Mouse (Mus musculus) gastrocnemius, adult 2 months (tissue): ENCODE measurements around the gene Dtx2. TPM values are rescaled to one million over a fixed set of nuclear protein-coding genes. Genes with fewer than 3 reads are reported as not detected.

Source experiments
- DNase-seq: peaks from one replicate; pipeline ENCODE4 v3.0.0; 2022
- H3K27ac ChIP-seq: fragments of 200-600 bp; 2 replicates; pipeline ENCODE4 v1.8.1; 2022; ENCODE audit warnings: mild to moderate bottlenecking
- H3K4me3 ChIP-seq: fragments of 200-600 bp; 2 replicates; pipeline ENCODE4 v1.8.1; 2022; ENCODE audit warnings: mild to moderate bottlenecking, moderate library complexity
- CTCF ChIP-seq: fragments of 200-600 bp; IDR thresholded peaks from 2 replicates; pipeline ENCODE4 v1.8.1; 2022; ENCODE audit warnings: antibody characterized with exemption, mild to moderate bottlenecking, moderate library complexity
- intact Hi-C: fragments of 180-260 bp; cut with DNase I; formaldehyde crosslinking; loops from one replicate; pipeline ENCODE4 v1.15.1; 2025
- long read RNA-seq, 2 experiments: library from polyadenylated mRNA; stranded (forward); transcript quantifications; one replicate each; pipeline ENCODE4 v2.0.0; 2021
- total RNA-seq, 2 experiments: library from RNA; stranded (reverse); gene quantifications; 2 replicates each; pipeline ENCODE4 v1.2.3; 2021

Gene Dtx2
- total RNA-seq = 1 to 10 TPM; 6.5 to 8.2 TPM
- long read RNA-seq, experiment 1, transcript Dtx2-204 (10 exons, 2,493 nt) = major isoform, 9 of 15 reads
- long read RNA-seq, experiment 1, partial matches to known transcripts = 3 of 15 reads
- long read RNA-seq, experiment 1, other reads (novel, unspliced or antisense) = 0 of 15 reads
- long read RNA-seq, experiment 2, transcript Dtx2-204 (10 exons, 2,493 nt) = major isoform, 5 of 9 reads
- long read RNA-seq, experiment 2, partial matches to known transcripts = 3 of 9 reads
- long read RNA-seq, experiment 2, other reads (novel, unspliced or antisense) = 0 of 9 reads

DNA sequence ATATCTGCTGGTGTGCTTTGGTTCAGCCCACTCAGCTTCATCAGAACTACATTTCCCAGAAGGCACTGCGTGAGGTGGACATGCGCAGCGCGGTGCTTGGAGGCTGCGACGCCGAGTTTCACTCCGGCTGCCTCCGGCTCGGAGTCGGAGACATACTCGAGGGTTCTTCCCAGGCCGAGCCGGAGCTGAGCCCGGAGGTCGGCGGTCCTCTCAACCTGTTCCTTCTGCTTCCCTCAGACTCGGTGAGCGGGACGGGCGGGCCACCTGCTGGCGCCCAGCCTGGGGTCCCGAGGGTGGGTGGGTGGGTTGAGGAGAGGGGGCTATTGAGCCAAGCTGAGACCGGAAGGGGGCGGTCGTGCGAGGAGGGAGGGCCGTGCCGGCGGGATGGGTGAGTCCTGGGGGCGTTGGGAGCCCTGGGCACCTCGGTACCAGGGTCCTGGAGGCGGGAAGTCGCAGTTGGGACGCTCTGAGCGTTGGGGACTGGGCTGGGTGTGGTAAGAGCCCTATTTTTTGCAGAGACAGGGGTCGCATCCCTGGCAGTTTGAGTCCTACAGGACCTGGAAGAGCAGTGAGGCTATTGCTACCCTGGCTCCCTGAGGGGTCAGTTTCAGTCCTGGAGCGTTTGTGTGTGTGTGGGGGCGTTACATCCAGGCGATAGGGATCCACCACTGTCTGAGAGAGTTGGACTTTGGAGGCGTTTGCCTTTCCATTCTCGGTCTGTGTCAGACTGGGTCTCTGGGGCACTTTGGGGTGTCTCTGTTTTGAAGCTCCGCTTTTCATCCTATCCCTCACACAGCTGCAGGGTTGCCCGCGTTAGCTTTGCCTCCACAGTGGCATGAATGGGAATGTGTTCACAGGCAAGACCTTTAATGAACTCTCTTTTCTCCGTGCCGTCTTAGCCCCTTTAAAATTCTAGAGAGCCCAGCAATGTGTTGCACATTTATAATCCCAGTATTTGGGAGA lies at the start of gene Dtx2:
TSS of gene Dtx2 (plus strand) at position 76 of the 963 bp plus-strand sequence.
- peak; percentile 52 for TF ChIP-seq CTCF
- peak within 1 kb of the TSS; percentile 96 for H3K27ac ChIP-seq
- intact Hi-C loops = no loop called here

DNA sequence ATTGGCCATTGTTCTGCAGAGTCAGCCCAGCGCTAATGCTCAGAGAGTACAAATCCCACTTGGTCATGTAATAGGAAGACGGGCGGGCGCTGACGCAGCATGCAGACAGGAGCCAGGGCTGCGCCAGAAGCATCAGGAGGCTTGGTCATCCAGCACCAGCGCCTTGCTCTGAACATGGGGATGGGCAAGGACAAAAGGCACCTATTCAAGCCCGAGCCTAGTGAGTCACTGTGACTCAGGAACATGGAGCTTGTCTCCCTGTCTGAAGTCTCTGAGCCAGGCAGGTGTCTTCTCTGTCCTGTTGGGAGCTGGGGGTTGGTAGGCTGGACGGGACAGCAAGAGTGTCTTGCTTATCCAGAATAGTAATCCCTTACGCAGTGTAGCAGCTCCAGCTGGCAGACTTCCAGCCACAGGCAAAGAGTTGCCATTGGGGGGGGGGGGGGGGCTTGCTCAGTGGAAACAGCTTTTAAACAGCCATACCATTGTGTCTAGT lies 48.6 kb upstream of the Dtx2 start:
- Histone ChIP-seq H3K4me3 (no peak overlapping the region; the same call in 1 of the 2 replicates), H3K27ac (no peak overlapping the region)
- intact Hi-C loops = no loop called here
- no peak for TF ChIP-seq CTCF
- peak; percentile 68 for DNase-seq

More for the DNA sequence above, at the start of gene Dtx2:
- H3K4me3 ChIP-seq = peak within 1 kb of the TSS; percentile 79
- DNase-seq = peak; percentile 92

DNA sequence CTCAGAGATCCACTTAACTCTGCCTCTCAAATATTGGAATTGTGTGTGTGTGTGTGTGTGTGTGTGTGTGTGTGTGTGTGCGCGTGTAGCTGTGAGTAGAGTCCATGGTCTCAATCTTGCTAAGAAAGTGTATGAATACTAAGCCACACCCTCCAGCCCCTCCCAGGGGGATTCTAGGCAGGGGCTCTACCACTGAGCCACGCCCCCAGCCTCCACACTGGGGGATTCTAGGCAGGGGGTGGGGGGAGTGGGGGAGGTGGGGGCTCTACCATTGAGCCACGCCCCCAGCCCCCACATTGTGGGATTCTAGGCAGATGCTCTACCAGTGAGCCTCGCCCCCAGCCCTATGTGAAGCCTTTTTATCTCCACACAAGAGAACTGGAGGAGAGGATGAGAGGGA lies 48.0 kb upstream of the Dtx2 start:
- no peak for DNase-seq
- intact Hi-C loops = no loop called here
- TF ChIP-seq CTCF = no peak
- no peak overlapping the region for H3K4me3 ChIP-seq
- no peak overlapping the region for H3K27ac ChIP-seq

DNA sequence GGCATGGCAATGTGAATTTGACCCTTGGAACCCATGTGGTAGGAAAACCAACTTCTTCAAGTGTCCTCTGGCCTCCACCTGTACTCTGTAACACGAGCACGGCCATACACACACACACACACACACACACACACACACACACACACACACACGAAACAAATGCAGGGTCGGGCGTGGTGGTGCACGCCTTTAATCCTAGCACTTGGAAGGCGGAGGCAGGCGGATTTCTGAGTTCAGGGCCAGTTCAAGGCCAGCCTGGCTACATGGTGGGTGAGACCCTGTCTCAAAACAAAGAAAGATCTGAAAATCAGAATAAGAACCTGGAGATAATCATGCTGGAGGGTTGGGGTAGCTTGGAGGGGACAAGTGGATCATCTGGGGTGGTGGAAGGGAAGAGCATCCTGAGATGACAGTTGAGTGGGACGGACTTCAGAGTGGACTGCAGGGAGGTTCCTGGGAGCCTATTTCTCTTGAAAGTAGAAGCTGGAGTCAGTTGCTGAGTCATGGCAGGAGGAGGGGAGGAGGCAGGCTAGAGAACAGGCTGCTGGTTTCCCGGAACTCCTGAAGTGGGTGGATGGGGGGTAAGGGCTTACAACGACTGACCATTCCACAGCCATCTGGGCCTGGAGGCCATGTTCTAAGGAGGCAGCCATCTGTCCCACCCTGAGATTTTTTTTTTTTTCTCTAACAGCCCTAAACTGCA lies 43.7 kb upstream of the Dtx2 start:
- H3K27ac ChIP-seq = no peak overlapping the region
- TF ChIP-seq CTCF = no peak
- no peak overlapping the region for H3K4me3 ChIP-seq
- no peak for DNase-seq
- intact Hi-C loops = no loop called here

DNA sequence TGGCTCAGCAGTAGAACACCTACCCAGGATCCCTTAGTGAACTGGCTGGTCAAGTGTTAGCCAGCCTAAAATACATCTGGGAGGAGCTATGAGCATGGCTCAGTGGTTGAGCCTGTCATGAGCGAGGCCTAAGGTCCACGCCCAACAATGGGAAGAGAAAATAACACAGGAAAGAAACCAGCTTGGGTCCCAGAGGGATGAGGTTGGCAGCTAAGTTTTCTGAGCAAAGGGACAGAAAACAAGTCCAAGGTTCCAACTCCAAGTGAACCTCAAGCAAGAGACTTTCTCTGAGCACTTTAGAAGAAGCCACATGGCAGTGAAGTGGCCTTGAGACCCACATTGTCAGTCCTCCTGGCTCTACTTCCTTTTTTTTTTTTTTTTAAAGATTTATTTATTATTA lies 42.9 kb upstream of the Dtx2 start:
- no peak overlapping the region for H3K27ac ChIP-seq
- no peak for DNase-seq
- intact Hi-C loops = no loop called here

DNA sequence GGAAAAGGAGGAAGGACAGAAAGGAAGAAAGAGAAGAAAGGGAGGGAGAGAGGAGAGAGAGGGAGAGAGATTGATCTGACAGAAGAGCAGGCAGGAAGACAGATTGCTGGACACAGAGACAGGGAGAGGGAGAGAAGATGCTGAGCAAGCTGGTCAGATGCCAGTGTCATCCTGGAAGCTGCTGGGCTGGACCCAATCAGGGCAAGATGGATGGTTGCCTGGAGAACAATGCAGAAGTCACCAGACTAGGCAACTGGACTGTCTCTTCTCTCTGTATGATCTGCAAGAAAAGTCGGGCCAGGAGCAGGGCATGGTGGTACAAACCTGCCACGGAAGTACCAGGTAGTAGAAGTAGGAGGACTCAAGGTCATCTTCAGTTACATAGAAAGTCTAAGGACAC lies 41.8 kb upstream of the Dtx2 start:
- Histone ChIP-seq H3K27ac (no peak overlapping the region), H3K4me3 (no peak overlapping the region)
- intact Hi-C loops = no loop called here
- TF ChIP-seq CTCF = no peak
- no peak for DNase-seq

More for the DNA sequence above, 42.9 kb upstream of the Dtx2 start:
- no peak for TF ChIP-seq CTCF
- no peak overlapping the region for H3K4me3 ChIP-seq

DNA sequence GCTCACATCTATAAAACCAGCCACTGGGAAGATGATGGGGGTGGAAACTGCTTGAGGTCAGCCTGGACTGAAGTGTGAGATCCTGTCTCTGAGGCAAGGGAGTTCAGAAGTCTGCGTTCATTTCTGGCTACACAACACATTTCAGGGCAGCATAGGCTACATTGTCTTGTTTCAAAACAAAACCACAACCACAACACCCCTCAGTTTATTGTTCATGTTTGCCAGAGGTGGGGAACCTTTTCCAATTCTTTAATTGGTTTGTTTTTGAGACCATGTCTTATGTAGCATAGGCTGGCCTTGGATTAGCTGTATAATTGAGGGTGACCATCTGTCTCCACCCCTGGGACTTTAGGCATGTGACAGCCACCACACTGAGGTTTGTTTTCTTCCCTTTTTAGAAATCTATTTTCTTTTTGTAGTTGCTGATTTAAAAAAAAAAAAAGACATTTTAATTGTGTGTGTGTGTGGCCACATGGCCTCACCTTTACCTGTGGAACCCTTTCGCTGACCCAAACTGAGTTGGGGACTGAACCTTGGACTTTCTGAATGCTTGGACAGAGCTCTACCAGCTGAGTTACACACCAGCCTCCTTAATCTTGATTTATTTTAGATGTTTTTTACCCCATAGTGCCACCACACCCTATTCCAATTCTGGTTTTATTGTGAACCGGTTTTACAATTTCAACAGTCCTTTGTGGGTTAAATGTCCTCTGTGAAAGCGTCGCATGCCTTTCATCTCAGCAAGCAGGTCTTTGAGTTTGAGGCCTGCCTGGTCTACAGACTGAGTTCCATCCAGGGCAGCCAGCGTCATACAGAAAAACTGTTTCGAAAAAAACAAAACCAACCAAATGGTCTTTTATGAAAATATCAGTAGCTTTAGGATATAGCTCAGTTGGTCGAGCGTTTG lies 38.0 kb upstream of the Dtx2 start:
- no peak for DNase-seq
- H3K27ac ChIP-seq = peak overlapping the region; percentile 94
- H3K4me3 ChIP-seq = peak overlapping the region; percentile 64
- no peak for TF ChIP-seq CTCF
- intact Hi-C loops = no loop called here

DNA sequence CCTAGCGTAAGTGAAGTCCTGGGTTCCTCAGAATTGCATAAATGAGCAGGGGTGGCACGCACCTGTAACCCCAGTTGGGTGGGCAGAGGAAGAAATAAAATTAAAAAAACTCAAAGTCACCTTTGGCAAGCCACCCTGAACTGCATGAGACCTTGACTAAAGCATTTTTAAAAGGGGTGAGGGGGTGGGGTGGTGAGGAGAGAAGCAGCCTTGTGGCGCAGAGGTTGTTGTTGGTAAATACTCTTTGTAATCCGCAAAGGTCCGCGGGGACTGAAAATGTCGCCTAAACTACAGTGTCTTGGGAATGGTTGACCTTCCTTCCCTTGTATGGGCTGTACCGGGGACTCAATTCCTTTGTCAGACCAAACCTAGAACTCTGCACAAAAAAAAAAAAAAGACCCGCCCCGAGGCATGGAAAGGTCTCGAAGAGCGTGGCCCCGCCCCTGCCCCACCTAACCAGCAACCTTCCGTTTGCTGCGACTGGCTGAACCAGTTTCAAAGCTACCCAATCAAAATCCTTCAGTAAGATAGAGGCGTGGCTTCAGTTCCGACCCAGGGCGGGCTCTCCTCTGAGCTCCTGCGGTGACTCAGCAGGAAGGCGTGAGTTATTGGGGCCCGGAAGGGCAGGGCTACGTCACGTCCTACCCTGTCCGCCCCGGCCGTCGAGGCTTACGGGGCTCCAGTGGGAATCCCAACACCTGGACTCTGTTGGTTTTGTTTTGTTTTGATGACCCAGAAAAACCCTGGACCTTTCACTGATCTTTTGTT lies 37.2 kb upstream of the Dtx2 start:
- intact Hi-C loops = no loop called here
- peak overlapping the region; percentile 94 for H3K27ac ChIP-seq
- peak; percentile 96 for DNase-seq
- TF ChIP-seq CTCF = no peak
- H3K4me3 ChIP-seq = peak overlapping the region; percentile 71

DNA sequence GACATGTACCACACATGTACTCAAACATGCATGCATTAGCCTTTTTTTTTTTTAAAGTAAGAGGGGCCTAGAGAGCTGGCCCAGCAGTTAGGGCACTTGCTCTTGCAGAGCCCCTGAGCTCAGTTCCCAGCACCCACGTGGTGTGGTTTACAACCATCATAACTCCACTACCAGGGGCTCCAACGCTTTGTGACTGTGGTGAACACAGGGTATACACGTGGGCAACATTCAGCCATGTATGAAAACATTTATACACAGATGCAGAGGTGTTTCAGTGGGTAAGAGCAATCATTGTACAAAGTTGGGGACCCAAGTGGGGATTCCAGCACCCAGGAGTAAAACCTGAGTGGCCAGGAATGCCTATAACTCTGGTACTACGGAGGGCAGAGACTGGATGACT lies 36.2 kb upstream of the Dtx2 start:
- H3K27ac ChIP-seq = peak overlapping the region; percentile 94
- peak overlapping the region; percentile 71 for H3K4me3 ChIP-seq
- TF ChIP-seq CTCF = no peak
- intact Hi-C loops = no loop called here
- DNase-seq = no peak

DNA sequence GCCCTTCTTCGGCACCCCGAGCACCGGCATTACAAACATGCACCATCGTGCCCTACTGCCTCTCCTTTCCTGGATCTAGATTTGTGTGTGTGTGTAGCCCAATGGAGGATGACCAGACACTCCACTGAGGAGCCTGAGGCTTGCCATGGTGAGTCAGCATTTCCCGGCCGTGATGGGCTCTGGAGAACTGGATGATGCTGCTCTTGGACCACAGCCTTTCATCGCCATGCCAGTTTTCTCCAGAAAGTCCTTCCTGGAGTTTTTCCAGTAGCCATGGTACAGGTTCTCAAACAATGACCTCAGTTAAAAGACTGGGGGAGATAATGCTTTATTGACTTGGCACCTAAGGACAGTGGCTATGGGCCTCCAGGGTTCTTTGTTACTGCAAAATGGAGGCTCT lies 34.7 kb upstream of the Dtx2 start:
- no peak overlapping the region for H3K27ac ChIP-seq
- no peak overlapping the region for H3K4me3 ChIP-seq
- intact Hi-C loops = no loop called here
- TF ChIP-seq CTCF = no peak
- no peak for DNase-seq
